Mouse (Mus musculus): ENCODE results near the gene Bche. TPM values are rescaled to one million over a fixed set of nuclear protein-coding genes. Genes with fewer than 3 reads are reported as not detected.

The Bche gene
- total and polyA plus RNA-seq, 2 experiments from 2014 or later, result 1.4 to 2.6 TPM

DNA sequence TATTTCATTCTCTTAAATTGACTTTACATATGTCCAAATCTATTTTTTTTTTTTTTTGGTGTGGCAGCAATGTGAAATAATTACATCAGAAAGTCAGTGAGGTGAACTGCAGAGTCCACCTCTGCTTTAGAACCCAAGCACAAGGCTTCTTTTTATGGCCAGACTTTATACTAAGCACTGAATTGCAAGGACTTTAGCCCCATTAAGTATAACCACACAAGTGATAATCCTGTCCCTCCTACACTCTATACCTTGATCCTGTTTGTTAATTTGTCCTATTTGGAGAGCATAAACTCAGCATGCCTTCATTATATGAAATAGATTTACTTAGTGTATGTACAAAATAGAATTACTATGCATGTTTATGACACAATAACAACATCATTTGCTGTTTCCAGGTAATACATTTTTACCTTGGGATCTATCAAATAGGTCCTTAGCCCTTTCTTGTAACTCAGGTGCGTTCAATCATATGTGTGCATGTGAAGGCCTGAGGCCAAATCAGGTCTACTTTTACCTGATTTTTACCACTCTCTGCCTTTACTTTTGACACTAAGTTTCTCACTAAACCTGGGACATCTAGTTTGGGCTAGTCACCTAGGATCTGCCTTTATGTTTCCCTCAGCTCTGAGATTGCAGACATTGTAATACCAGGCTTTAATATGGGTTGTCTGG, 9.5 kb upstream of the Bche start:
- no peaks in the 10 kb centered on the region for H3K27me3 ChIP-seq (ENCODE audit: insufficient read depth, low read length)

DNA sequence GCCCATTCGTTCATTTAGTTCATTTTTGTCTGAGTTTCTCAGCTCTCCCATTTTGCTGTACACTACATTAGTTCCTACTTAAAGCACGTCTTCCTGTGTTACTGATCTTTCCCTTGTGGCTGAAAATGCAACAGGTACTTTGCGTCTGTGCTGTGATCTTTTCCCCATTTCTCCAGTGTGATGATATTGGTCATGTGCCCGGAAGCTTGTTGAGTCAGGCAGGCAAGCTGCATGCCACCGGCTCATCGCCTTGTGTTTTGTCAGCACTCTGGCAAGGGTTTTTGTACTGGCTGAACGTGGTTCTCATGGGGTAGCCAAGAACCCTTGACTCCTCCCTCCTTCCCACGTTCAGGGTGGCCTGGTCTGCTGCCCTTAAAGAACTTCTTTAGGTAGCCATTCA, 1.7 kb upstream of the Bche start:
- Histone ChIP-seq H3K4me3 (ENCODE audit: low read depth, low read length) (no peak overlapping the region), H3K9ac (replicated peaks; ENCODE audit: low read length, poor library complexity, severe bottlenecking) (no peak overlapping the region), H3K4me1 (ENCODE audit: insufficient read depth, low read length) (no peaks in the 10 kb centered on the region), H3K4me2 (ENCODE audit: low read depth, low read length, poor library complexity, severe bottlenecking) (no peak overlapping the region), H3K36me3 (ENCODE audit: insufficient read depth, low read length) (no peaks in the 10 kb centered on the region), H3K27ac (ENCODE audit: low read depth, low read length) (no peak overlapping the region), H3K27me3 (ENCODE audit: insufficient read depth, low read length) (no peaks in the 10 kb centered on the region), H3K9me3 (ENCODE audit: low read length) (no peaks in the 10 kb centered on the region)
- no peak for DNase-seq (ENCODE audit: low spot score)
- WGBS, result 79% methylated on average over 8 of the region's 8 CpGs
- no peak for ATAC-seq (ENCODE audit: low FRiP score)
- TF ChIP-seq CTCF (IDR thresholded peaks at IDR 0.05), result no peak

More for the DNA sequence above, 9.5 kb upstream of the Bche start:
- WGBS, result 100% methylated on average over 1 of the region's 1 CpGs
- Histone ChIP-seq H3K4me3 (ENCODE audit: low read depth, low read length) (no peak overlapping the region), H3K9me3 (ENCODE audit: low read length) (no peaks in the 10 kb centered on the region), H3K36me3 (ENCODE audit: insufficient read depth, low read length) (no peaks in the 10 kb centered on the region), H3K4me1 (ENCODE audit: insufficient read depth, low read length) (no peaks in the 10 kb centered on the region), H3K9ac (replicated peaks; ENCODE audit: low read length, poor library complexity, severe bottlenecking) (no peak overlapping the region), H3K4me2 (ENCODE audit: low read depth, low read length, poor library complexity, severe bottlenecking) (no peak overlapping the region), H3K27ac (ENCODE audit: low read depth, low read length) (no peak overlapping the region)
- ATAC-seq (ENCODE audit: low FRiP score) (no peak), DNase-seq (ENCODE audit: low spot score) (no peak)
- no peak for TF ChIP-seq CTCF (IDR thresholded peaks at IDR 0.05)

DNA sequence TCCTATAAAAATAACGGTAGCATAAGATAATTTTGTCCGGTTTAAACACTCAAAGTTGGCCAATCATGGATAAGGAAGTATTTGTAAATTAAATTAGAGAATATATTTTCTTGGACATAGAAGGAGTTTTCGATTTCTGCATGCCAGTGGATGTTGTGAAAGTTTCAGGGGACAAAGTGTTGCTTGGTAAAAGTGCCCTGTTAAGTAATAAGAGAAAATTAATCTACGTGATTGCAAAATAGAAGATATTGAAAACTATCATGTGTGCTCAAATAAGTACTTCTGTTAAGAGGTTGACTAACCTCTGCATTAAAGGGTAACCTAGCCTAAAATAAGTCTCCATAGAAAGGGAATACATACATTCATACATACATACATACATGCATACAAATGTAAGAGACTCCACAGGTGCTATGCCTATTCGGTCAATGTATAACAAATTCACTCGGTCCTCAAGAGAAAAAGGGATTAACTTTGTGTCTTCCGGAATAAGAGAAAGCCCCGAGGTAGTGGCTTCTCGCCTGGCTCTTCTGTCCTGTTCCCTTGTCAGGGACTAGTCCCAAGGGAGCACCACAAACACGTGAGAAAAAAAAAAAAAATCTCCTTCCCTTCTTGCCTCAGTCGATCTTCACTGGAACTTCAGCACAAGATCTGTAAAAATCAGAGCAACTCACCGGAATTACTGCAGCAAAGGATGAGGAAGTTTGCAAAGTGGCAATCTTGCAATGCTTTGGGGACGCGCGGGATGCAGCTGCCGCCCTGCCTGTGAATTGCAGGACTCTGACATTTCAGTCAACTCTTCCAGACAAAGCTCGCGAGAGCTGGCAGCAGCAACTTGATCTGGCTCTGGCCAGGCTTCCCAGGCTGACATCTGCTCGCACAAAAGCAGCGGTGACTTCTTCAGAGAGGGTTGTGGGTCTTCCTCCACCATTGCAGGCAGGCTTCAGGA, 480 bp downstream of the Bche start:
- Histone ChIP-seq H3K36me3 (ENCODE audit: insufficient read depth, low read length) (no peaks in the 10 kb centered on the region), H3K4me1 (ENCODE audit: insufficient read depth, low read length) (no peaks in the 10 kb centered on the region), H3K9ac (replicated peaks; ENCODE audit: low read length, poor library complexity, severe bottlenecking) (peak overlapping the region; percentile 55), H3K27me3 (ENCODE audit: insufficient read depth, low read length) (no peaks in the 10 kb centered on the region), H3K4me2 (ENCODE audit: low read depth, low read length, poor library complexity, severe bottlenecking) (peak overlapping the region; percentile 68), H3K27ac (ENCODE audit: low read depth, low read length) (no peak overlapping the region), H3K4me3 (ENCODE audit: low read depth, low read length) (peak overlapping the region; percentile 44), H3K9me3 (ENCODE audit: low read length) (no peaks in the 10 kb centered on the region)
- DNase-seq (ENCODE audit: low spot score), result peak; percentile 87
- 19% methylated on average over 20 of the region's 20 CpGs for WGBS
- no peak for TF ChIP-seq CTCF (IDR thresholded peaks at IDR 0.05)
- peak; percentile 83 for ATAC-seq (ENCODE audit: low FRiP score)

DNA sequence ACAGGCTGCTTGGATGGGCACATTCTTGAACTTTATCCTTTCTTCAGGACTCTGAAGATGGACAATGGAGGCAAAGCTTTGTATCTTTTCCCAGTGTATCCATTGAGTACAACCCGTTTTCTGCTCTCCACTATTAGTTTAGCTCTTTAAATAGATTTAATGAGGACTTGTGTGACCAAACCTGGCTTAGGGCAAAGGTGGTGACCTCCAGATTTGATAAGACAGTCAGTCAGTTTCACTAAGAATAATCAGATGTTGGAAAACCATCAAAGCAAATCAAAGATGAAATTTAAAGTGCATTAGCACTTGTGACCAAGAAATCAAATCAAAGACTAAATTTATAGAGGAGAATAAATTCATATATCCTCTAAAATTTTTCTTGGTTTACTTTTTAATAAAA, 1.7 kb downstream of the Bche start:
- Histone ChIP-seq H3K36me3 (ENCODE audit: insufficient read depth, low read length) (no peaks in the 10 kb centered on the region), H3K27me3 (ENCODE audit: insufficient read depth, low read length) (no peaks in the 10 kb centered on the region), H3K27ac (ENCODE audit: low read depth, low read length) (no peak overlapping the region), H3K4me3 (ENCODE audit: low read depth, low read length) (no peak overlapping the region), H3K4me2 (ENCODE audit: low read depth, low read length, poor library complexity, severe bottlenecking) (no peak overlapping the region), H3K9me3 (ENCODE audit: low read length) (no peaks in the 10 kb centered on the region), H3K4me1 (ENCODE audit: insufficient read depth, low read length) (no peaks in the 10 kb centered on the region), H3K9ac (replicated peaks; ENCODE audit: low read length, poor library complexity, severe bottlenecking) (no peak overlapping the region)
- ATAC-seq (ENCODE audit: low FRiP score) (no peak), DNase-seq (ENCODE audit: low spot score) (no peak)
- WGBS, result 49% methylated on average over 1 of the region's 1 CpGs
- TF ChIP-seq CTCF (IDR thresholded peaks at IDR 0.05), result no peak

DNA sequence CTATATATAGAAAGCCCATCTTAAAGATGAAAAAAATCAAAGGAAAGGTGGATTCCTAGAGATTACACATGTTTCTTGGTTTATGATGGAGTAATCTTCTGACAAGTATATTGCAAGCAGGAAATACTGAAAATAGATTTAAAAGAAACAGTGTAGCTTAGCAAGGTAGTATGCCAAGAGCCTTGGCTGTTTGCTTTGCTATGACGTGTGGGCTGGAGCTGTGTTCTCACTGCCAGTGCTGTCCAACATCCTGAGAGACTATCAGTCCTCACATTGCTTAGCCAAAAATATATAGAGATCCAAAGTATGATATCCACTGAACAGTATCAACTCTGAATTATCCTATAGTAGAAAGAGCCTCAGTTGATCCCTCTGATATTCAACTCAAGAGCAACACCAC, 9.3 kb downstream of the Bche start:
- DNase-seq (ENCODE audit: low spot score) (no peak), ATAC-seq (ENCODE audit: low FRiP score) (no peak)
- H3K4me2 ChIP-seq (ENCODE audit: low read depth, low read length, poor library complexity, severe bottlenecking), result no peak overlapping the region
- no peak overlapping the region for H3K27ac ChIP-seq (ENCODE audit: low read depth, low read length)
- no peak for TF ChIP-seq CTCF (IDR thresholded peaks at IDR 0.05)
- no peak overlapping the region for H3K9ac ChIP-seq (replicated peaks; ENCODE audit: low read length, poor library complexity, severe bottlenecking)
- 72% methylated on average over 1 of the region's 1 CpGs for WGBS
- H3K4me1 ChIP-seq (ENCODE audit: insufficient read depth, low read length), result no peaks in the 10 kb centered on the region
- no peaks in the 10 kb centered on the region for H3K36me3 ChIP-seq (ENCODE audit: insufficient read depth, low read length)
- no peaks in the 10 kb centered on the region for H3K27me3 ChIP-seq (ENCODE audit: insufficient read depth, low read length)
- no peak overlapping the region for H3K4me3 ChIP-seq (ENCODE audit: low read depth, low read length)
- no peaks in the 10 kb centered on the region for H3K9me3 ChIP-seq (ENCODE audit: low read length)

DNA sequence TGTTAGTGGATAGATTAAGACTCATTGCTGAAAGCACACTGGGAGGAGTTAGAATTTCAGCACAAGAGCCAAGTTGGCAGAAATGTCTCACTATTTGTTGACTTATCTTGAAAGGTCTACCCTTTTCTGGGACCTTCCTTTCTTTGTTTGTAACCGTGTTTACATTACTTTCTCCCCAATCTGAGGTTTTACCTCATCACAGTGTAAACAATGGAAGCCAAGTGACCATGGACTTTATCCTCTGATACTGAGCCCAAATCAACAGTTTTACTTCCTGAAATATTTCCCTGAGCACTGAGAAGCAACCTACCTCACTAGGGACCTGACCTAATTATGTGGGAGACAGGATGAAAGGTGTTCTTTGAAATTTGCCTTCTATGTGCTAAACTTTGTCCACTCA, 34.9 kb downstream of the Bche start:
- Histone ChIP-seq H3K4me3 (ENCODE audit: low read depth, low read length) (no peak overlapping the region), H3K27ac (ENCODE audit: low read depth, low read length) (no peak overlapping the region), H3K4me1 (ENCODE audit: insufficient read depth, low read length) (no peaks in the 10 kb centered on the region), H3K9me3 (ENCODE audit: low read length) (no peaks in the 10 kb centered on the region), H3K9ac (replicated peaks; ENCODE audit: low read length, poor library complexity, severe bottlenecking) (no peak overlapping the region), H3K4me2 (ENCODE audit: low read depth, low read length, poor library complexity, severe bottlenecking) (no peak overlapping the region), H3K27me3 (ENCODE audit: insufficient read depth, low read length) (no peaks in the 10 kb centered on the region), H3K36me3 (ENCODE audit: insufficient read depth, low read length) (no peaks in the 10 kb centered on the region)
- no peak for TF ChIP-seq CTCF (IDR thresholded peaks at IDR 0.05)
- WGBS, result 73% methylated on average over 1 of the region's 1 CpGs
- no peak for DNase-seq (ENCODE audit: low spot score)
- ATAC-seq (ENCODE audit: low FRiP score), result no peak
